Comparison of ENCODE assay signal across 13 mouse cellular contexts in the genomic region with DNA sequence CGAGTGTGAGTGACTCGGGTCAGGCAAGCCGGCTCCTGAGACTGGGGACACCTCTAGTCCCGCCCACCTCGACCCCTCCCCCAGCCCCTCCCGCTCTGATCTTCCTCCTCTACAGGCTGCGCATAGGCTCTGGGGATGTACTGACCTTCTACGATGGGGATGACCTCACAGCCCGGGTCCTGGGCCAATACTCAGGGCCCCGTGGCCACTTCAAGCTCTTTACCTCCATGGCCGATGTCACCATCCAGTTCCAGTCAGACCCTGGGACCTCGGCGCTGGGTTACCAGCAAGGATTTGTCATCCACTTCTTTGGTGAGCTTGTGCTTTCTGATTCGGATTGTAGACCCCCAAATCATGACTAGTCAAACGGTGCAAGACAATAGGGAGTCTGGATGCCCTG. TPM values are rescaled to one million over a fixed set of nuclear protein-coding genes. Genes with fewer than 3 reads are reported as not detected.
"Had no signal": no experiment of that assay in that cellular context is flagged by ENCODE, and none has a peak within 500 bp of the region (broad histone marks: within the 10 kb centered on the region; RNA-seq: fewer than 3 reads in every experiment).

No protein-coding gene starts in this region.

- DNase-seq: kidney, postnatal 25 days; layer of hippocampus, adult 9-11 months; layer of hippocampus, postnatal 36 days; right cerebral cortex, adult 18-20 months; right cerebral cortex, postnatal 25 days; thymus, postnatal 36 days had no signal

- H3K9ac ChIP-seq: limb, embryonic 15.5 days; liver, embryonic 12.5 days; lung, embryonic 15.5 days; neural tube, embryonic 15.5 days had no signal

- H3K9me3 ChIP-seq: limb, embryonic 15.5 days; liver, embryonic 12.5 days; lung, embryonic 15.5 days; midbrain, embryonic 13.5 days; neural tube, embryonic 15.5 days had no signal

- H3K4me2 ChIP-seq: limb, embryonic 15.5 days; liver, embryonic 12.5 days; lung, embryonic 15.5 days; midbrain, embryonic 13.5 days; neural tube, embryonic 15.5 days had no signal

- H3K27ac ChIP-seq: limb, embryonic 15.5 days; liver, embryonic 12.5 days; lung, embryonic 15.5 days; midbrain, embryonic 13.5 days; neural tube, embryonic 15.5 days had no signal

- ATAC-seq: liver, embryonic 12.5 days; midbrain, embryonic 13.5 days had no signal

- H3K36me3 ChIP-seq: limb, embryonic 15.5 days; liver, embryonic 12.5 days; lung, embryonic 15.5 days had no signal

- H3K4me1 ChIP-seq: limb, embryonic 15.5 days; liver, embryonic 12.5 days; lung, embryonic 15.5 days; midbrain, embryonic 13.5 days; neural tube, embryonic 15.5 days had no signal

- H3K4me3 ChIP-seq: limb, embryonic 15.5 days; liver, embryonic 12.5 days; lung, embryonic 15.5 days; midbrain, embryonic 13.5 days; myocyte; neural tube, embryonic 15.5 days had no signal

RNA-seq across cellular contexts. Expression of gene Sez6, which starts 43.7 kb away (rescaled TPM):
- total RNA-seq: megakaryocyte-erythroid progenitor cell, adult 5-6 weeks had no signal
- polyA plus RNA-seq: myocyte had no signal
